Mouse (Mus musculus): ENCODE results near the gene Tigar. TPM values are rescaled to one million over a fixed set of nuclear protein-coding genes. Genes with fewer than 3 reads are reported as not detected.

The Tigar gene
- 2.3 and 2.4 TPM in 2 replicates for total RNA-seq (2014; rRNA removed)
- polyA plus RNA-seq (2012; rRNA removed) = 3.8 and 4.2 TPM in 2 replicates

DNA sequence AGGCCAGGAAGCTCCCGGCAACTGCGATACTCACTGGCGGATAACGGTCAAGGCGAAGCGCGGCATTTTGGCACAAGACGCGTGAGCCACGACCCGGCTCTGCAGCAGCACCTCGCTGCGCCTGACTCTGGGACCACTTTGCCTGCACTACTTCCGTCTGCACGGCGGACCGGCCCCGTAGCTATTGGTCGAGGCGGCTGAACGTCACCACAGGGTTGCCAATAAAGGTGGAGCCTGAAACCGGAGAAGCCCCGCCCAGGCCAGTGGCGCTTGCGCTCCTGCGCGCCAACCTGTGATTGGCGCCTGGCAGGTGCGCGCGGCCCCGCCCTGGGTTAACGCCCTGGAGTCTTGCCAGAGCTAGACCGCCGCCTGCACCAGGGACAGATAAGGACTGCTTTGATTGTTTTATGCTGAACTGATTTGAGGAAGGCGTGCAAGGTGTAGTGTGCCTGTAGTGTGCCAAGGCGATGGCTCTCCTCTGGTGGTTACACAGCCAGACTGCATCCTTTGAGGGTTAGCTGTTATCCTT is at the start of gene Tigar:
TSS of gene Tigar (minus strand) at position 156 of the 529 bp plus-strand sequence.
- H3K9ac ChIP-seq (ENCODE audit: low read depth, low read length) = peak within 1 kb of the TSS; percentile 49
- peak; percentile 83 for DNase-seq (ENCODE audit: extremely low read depth, low read depth, low spot score)
- H3K27ac ChIP-seq (replicated peaks; ENCODE audit: insufficient read depth, low read depth, low read length) = peak within 1 kb of the TSS; percentile 35
- no peaks in the 10 kb centered on the region for H3K36me3 ChIP-seq (ENCODE audit: control insufficient read depth, insufficient read depth, low read length)
- H3K4me3 ChIP-seq (ENCODE audit: insufficient read depth, low read depth, low read length) = peak within 1 kb of the TSS; percentile 59
- H3K4me1 ChIP-seq (ENCODE audit: control insufficient read depth, insufficient read depth, low read length) = peaks cover 11% of the 10 kb centered on the region; the same call in 1 of the 2 replicates
- TF ChIP-seq CTCF (IDR thresholded peaks at IDR 0.05; ENCODE audit: low read depth, low read length) (no peak), POLR2A (IDR thresholded peaks at IDR 0.05; ENCODE audit: extremely low read depth, insufficient read depth, low read length) (peak; percentile 84)
- no peaks in the 10 kb centered on the region for H3K27me3 ChIP-seq (ENCODE audit: control insufficient read depth, insufficient read depth, low read length)
- WGBS = 1% methylated on average over 37 of the region's 37 CpGs
- H3K79me2 ChIP-seq (ENCODE audit: control insufficient read depth, insufficient read depth, low read length) = peaks cover 5% of the 10 kb centered on the region; the same call in 1 of the 2 replicates

DNA sequence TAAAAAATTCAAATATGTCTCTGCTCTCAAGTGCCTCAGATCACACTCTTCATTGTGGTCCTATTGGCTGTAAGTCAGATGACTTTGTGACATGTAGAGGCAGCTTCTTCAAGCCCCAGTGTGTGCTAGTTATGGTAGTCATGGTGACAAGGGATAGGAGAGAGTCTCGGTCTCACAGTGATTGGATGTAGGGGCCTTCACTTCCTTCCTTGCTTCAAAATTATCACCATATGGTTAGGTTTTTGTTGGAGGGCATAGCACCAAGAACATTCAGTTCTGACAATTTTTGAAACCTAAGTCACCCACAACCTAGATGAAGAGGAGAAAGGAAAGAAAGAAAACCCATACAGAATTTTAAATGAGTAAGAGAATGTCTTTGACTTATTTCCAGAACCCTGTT is 48.0 kb upstream of the Tigar start:
- Histone ChIP-seq H3K27me3 (ENCODE audit: control insufficient read depth, insufficient read depth, low read length) (no peaks in the 10 kb centered on the region; the same call in 1 of the 2 replicates), H3K27ac (replicated peaks; ENCODE audit: insufficient read depth, low read depth, low read length) (no peak overlapping the region), H3K4me1 (ENCODE audit: control insufficient read depth, insufficient read depth, low read length) (no peaks in the 10 kb centered on the region), H3K4me3 (ENCODE audit: insufficient read depth, low read depth, low read length) (no peak overlapping the region), H3K79me2 (ENCODE audit: control insufficient read depth, insufficient read depth, low read length) (no peaks in the 10 kb centered on the region), H3K9ac (ENCODE audit: low read depth, low read length) (no peak overlapping the region), H3K36me3 (ENCODE audit: control insufficient read depth, insufficient read depth, low read length) (no peaks in the 10 kb centered on the region)
- no peak for DNase-seq (ENCODE audit: extremely low read depth, low read depth, low spot score)
- TF ChIP-seq POLR2A (IDR thresholded peaks at IDR 0.05; ENCODE audit: extremely low read depth, insufficient read depth, low read length) (no peak), CTCF (IDR thresholded peaks at IDR 0.05; ENCODE audit: low read depth, low read length) (no peak)
- WGBS = 58% methylated on average over 1 of the region's 1 CpGs

DNA sequence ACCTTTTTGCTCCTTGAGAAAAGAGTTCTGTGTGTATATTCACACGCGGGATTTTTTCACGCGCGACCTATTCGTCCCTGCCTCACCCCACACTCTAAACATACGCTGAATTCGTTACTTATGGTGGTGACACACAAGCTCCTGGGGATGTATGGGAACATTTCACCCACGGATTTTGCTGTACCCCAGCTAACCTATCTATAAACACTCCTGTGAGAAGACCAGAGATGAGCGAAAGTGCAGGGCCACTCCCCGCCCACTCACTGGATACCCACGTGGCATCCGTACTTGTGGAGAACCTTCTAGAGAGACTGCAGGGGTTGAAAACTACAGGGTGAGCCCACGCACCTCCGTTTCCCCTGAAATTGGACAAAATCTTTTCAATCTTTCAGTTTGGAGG is 46.1 kb upstream of the Tigar start:
- Histone ChIP-seq H3K27me3 (ENCODE audit: control insufficient read depth, insufficient read depth, low read length) (peaks cover 5% of the 10 kb centered on the region), H3K9ac (ENCODE audit: low read depth, low read length) (no peak overlapping the region), H3K27ac (replicated peaks; ENCODE audit: insufficient read depth, low read depth, low read length) (0 out of 2 replicates have a peak overlapping the region, but pooled peaks have one; percentile 13), H3K36me3 (ENCODE audit: control insufficient read depth, insufficient read depth, low read length) (no peaks in the 10 kb centered on the region), H3K79me2 (ENCODE audit: control insufficient read depth, insufficient read depth, low read length) (no peaks in the 10 kb centered on the region), H3K4me1 (ENCODE audit: control insufficient read depth, insufficient read depth, low read length) (no peaks in the 10 kb centered on the region), H3K4me3 (ENCODE audit: insufficient read depth, low read depth, low read length) (no peak overlapping the region; the same call in none of the 2 replicates)
- TF ChIP-seq CTCF (IDR thresholded peaks at IDR 0.05; ENCODE audit: low read depth, low read length) (no peak), POLR2A (IDR thresholded peaks at IDR 0.05; ENCODE audit: extremely low read depth, insufficient read depth, low read length) (no peak)
- no peak for DNase-seq (ENCODE audit: extremely low read depth, low read depth, low spot score)
- 3% methylated on average over 15 of the region's 15 CpGs for WGBS

DNA sequence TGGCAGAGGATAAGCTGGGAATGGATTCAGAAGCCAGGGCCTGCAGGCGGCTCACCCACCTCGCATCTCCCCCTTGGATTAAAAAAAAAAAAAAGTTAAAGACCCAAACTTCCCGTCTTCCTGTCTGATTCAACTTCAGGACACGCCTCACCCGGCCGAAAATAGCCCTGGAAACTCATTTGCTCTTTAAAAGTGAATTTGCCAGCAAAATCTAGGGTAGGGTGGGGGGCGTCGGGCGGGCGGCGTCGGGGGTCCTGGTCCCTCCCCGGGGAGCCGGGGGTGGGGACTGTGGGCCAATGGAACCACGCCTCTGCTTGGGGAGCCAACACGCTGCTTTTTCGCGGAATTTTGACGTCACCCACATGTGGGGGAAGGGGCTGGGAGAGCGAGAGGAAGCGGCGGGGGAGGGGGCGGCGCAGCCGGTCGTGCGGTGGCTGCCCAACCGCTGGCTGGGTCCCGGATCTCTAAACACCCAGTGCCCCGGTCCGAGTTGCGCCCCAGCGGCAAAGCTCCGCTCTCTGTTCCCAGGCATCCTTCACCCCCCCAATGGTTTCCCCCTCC is 45.4 kb upstream of the Tigar start:
- Histone ChIP-seq H3K4me1 (ENCODE audit: control insufficient read depth, insufficient read depth, low read length) (no peaks in the 10 kb centered on the region), H3K27me3 (ENCODE audit: control insufficient read depth, insufficient read depth, low read length) (peaks cover 5% of the 10 kb centered on the region)
- DNase-seq (ENCODE audit: extremely low read depth, low read depth, low spot score) = no peak

DNA sequence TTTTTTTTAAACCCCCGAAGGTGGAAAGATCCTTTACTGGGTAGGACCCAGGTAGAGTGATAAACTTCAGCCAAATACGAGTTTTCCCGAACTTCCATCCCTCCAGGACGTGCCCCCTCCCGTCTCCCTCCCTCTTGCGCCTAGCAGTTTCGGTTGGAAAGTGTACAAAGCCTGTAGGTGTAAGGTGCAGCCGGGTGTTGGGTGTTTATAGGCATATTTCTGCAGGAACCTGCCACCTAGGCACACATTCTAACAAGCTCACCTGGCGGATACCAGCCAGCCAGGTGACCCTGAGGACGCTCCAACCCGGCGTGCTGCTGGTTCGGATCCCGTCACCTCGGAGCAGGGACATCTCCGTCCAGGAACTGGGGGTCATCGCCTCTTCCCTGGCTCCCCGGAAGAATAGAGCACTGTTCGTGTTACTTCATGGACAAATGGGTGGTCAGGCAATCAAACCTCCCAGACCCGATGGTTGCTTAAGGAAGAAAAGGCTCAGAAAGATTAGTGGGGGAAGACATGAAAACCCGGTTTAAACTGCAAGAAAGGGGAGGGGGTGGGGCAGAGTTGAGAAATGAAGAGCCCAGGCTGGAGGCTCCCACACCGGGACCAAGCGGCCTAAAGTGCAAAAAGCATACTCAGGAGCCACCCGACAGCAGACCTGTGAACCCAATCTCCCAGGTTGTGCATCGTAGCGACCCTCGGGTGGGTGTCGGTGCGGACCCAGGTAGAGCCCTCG is 44.8 kb upstream of the Tigar start:
- no peak for DNase-seq (ENCODE audit: extremely low read depth, low read depth, low spot score)
- WGBS = 3% methylated on average over 30 of the region's 30 CpGs
- no peak for TF ChIP-seq CTCF (IDR thresholded peaks at IDR 0.05; ENCODE audit: low read depth, low read length)
- TF ChIP-seq POLR2A (IDR thresholded peaks at IDR 0.05; ENCODE audit: extremely low read depth, insufficient read depth, low read length) = no peak

More for the DNA sequence above, 45.4 kb upstream of the Tigar start:
- H3K36me3 ChIP-seq (ENCODE audit: control insufficient read depth, insufficient read depth, low read length) = no peaks in the 10 kb centered on the region
- H3K4me3 ChIP-seq (ENCODE audit: insufficient read depth, low read depth, low read length) = peak overlapping the region; percentile 64
- H3K27ac ChIP-seq (replicated peaks; ENCODE audit: insufficient read depth, low read depth, low read length) = no peak overlapping the region; the same call in 1 of the 2 replicates
- TF ChIP-seq CTCF (IDR thresholded peaks at IDR 0.05; ENCODE audit: low read depth, low read length) (no peak), POLR2A (IDR thresholded peaks at IDR 0.05; ENCODE audit: extremely low read depth, insufficient read depth, low read length) (no peak)
- WGBS = 3% methylated on average over 34 of the region's 34 CpGs
- H3K9ac ChIP-seq (ENCODE audit: low read depth, low read length) = peak overlapping the region; percentile 36; the same call in 1 of the 2 replicates
- H3K79me2 ChIP-seq (ENCODE audit: control insufficient read depth, insufficient read depth, low read length) = no peaks in the 10 kb centered on the region

More for the DNA sequence above, 44.8 kb upstream of the Tigar start:
- Histone ChIP-seq H3K9ac (ENCODE audit: low read depth, low read length) (peak overlapping the region; percentile 36; the same call in 1 of the 2 replicates), H3K27me3 (ENCODE audit: control insufficient read depth, insufficient read depth, low read length) (peaks cover 5% of the 10 kb centered on the region), H3K27ac (replicated peaks; ENCODE audit: insufficient read depth, low read depth, low read length) (no peak overlapping the region; the same call in 1 of the 2 replicates), H3K4me3 (ENCODE audit: insufficient read depth, low read depth, low read length) (peak overlapping the region; percentile 64), H3K36me3 (ENCODE audit: control insufficient read depth, insufficient read depth, low read length) (no peaks in the 10 kb centered on the region), H3K4me1 (ENCODE audit: control insufficient read depth, insufficient read depth, low read length) (no peaks in the 10 kb centered on the region), H3K79me2 (ENCODE audit: control insufficient read depth, insufficient read depth, low read length) (no peaks in the 10 kb centered on the region)

Data from liver, adult 2 months (tissue).